Mouse (Mus musculus): ENCODE results near the gene Myh2. TPM values are rescaled to one million over a fixed set of nuclear protein-coding genes. Genes with fewer than 3 reads are reported as not detected.

Myh2 gene
- total and polyA plus RNA-seq, 3 experiments, result 0.05 TPM; not detected in 2

DNA sequence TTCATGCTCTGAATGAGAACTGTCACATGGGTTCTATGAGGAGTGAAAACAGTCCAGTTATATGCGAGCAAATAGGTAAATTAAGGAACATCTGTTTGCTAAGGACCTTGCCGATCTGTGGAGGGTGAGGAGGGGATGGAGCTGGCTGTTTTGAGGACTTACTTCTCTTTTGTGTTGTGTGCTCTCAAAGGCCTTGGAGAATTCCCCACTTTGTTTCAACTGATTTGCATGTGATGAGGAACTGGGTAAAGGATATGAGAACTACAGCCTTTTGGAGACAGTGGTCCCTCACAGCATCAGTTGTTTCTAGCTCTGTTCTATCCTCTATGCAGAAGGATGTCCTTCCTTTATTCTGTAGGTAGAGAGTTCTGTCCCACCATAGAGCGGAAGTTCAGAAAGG, 10.7 kb upstream of the Myh2 start:
- Histone ChIP-seq H3K9me3 (replicated peaks) (peaks cover 5% of the 10 kb centered on the region), H3K27me3 (ENCODE audit: insufficient read depth, low read length) (no peaks in the 10 kb centered on the region), H3K4me3 (ENCODE audit: low read depth, low read length) (no peak overlapping the region), H3K36me3 (replicated peaks) (no peaks in the 10 kb centered on the region), H3K4me1 (ENCODE audit: insufficient read depth, low read depth, low read length) (no peaks in the 10 kb centered on the region)
- no peak for TF ChIP-seq TAL1 (conservative IDR thresholded peaks at IDR 0.05; ENCODE audit: low read depth, low read length)
- TF ChIP-seq POLR2AphosphoS5 (IDR thresholded peaks at IDR 0.05; ENCODE audit: insufficient replicate concordance, low read depth, low read length), result no peak
- TF ChIP-seq GATA1 (IDR thresholded peaks at IDR 0.05; ENCODE audit: borderline replicate concordance, low read length), result no peak
- ATAC-seq (ENCODE audit: extremely low read depth, insufficient number of reproducible peaks, low FRiP score, poor library complexity, severe bottlenecking) (no peak), DNase-seq (ENCODE audit: low spot score) (no peak)

DNA sequence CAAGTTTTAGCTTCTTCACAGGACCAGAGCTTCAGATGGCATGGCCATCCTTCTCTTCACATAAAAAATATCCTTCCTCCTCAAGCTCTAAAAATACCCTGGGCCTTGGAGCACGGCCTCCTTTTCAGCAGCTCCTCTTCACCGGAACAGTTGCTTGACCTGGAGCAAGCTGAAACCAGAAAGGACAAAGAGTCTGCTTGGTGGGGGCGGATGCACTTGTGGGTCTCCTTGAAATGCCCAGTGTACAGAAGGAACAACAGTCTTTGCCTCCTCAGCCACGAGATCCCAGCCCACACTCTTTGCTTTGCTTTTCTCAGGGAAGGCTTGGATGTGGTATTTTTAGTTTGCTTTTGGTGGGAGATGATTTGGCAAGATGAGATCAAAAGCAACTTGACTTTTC, 7.1 kb upstream of the Myh2 start:
- ATAC-seq (ENCODE audit: extremely low read depth, insufficient number of reproducible peaks, low FRiP score, poor library complexity, severe bottlenecking) (no peak), DNase-seq (ENCODE audit: low spot score) (no peak)
- no peaks in the 10 kb centered on the region for H3K27me3 ChIP-seq (ENCODE audit: insufficient read depth, low read length)
- H3K9me3 ChIP-seq (replicated peaks), result peaks cover 8% of the 10 kb centered on the region
- no peak overlapping the region for H3K4me3 ChIP-seq (ENCODE audit: low read depth, low read length)
- no peak for TF ChIP-seq CTCF (IDR thresholded peaks at IDR 0.05; ENCODE audit: low read depth, low read length)
- TF ChIP-seq GATA2 (IDR thresholded peaks at IDR 0.05; ENCODE audit: borderline replicate concordance, low read depth, low read length), result no peak
- TF ChIP-seq POLR2AphosphoS5 (IDR thresholded peaks at IDR 0.05; ENCODE audit: insufficient replicate concordance, low read depth, low read length), result no peak
- no peak for TF ChIP-seq GATA1 (IDR thresholded peaks at IDR 0.05; ENCODE audit: borderline replicate concordance, low read length)
- TF ChIP-seq TAL1 (conservative IDR thresholded peaks at IDR 0.05; ENCODE audit: low read depth, low read length), result no peak
- no peaks in the 10 kb centered on the region for H3K36me3 ChIP-seq (replicated peaks)
- H3K4me1 ChIP-seq (ENCODE audit: insufficient read depth, low read depth, low read length), result no peaks in the 10 kb centered on the region

DNA sequence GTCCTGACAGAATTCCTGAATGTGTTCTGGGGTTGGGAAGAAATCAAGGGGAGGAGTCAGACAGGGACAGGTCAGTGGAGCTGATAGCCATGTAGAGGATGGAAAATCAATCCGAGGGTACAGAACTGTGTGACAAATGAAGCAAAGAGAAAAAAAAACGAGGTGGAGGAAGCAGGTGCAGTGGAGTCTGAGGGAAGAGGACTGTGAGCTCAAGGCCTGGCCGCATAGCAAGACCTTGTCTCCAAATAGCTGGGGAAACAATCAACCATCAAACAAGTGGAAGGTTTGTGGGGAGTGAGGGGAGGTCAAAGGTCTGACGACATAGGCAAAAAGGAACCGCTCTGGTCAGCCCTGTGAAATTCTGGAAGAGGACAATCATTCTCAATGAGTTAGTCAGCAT, 6.0 kb upstream of the Myh2 start:
- Histone ChIP-seq H3K36me3 (replicated peaks) (no peaks in the 10 kb centered on the region), H3K4me3 (ENCODE audit: low read depth, low read length) (no peak overlapping the region), H3K9me3 (replicated peaks) (peaks cover 12% of the 10 kb centered on the region), H3K4me1 (ENCODE audit: insufficient read depth, low read depth, low read length) (no peaks in the 10 kb centered on the region), H3K27me3 (ENCODE audit: insufficient read depth, low read length) (no peaks in the 10 kb centered on the region)
- ATAC-seq (ENCODE audit: extremely low read depth, insufficient number of reproducible peaks, low FRiP score, poor library complexity, severe bottlenecking) (no peak), DNase-seq (ENCODE audit: low spot score) (no peak)
- TF ChIP-seq GATA1 (IDR thresholded peaks at IDR 0.05; ENCODE audit: borderline replicate concordance, low read length) (no peak), POLR2AphosphoS5 (IDR thresholded peaks at IDR 0.05; ENCODE audit: insufficient replicate concordance, low read depth, low read length) (no peak), TAL1 (conservative IDR thresholded peaks at IDR 0.05; ENCODE audit: low read depth, low read length) (no peak), CTCF (IDR thresholded peaks at IDR 0.05; ENCODE audit: low read depth, low read length) (no peak), GATA2 (IDR thresholded peaks at IDR 0.05; ENCODE audit: borderline replicate concordance, low read depth, low read length) (no peak)

DNA sequence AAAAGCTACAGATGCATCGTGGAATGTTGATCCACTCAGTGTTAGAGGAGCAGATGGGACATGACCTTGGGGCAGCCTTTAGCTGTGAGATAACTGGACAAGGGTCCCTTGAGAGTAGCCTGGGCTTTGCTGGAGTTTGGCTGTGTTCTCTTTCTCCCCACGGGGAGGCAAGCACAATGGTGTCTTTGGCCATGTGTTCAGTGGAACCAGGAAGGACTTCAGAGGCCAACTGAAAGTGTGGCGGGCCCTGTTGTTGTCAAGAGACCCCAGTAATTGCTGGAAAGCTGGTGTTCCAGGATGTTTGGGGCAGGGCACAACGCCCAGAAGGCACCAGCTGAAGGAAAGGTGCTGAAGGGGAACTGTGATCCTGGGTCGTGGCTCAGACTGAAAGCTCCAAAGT, 1.5 kb upstream of the Myh2 start:
- H3K4me1 ChIP-seq (ENCODE audit: insufficient read depth, low read depth, low read length), result no peaks in the 10 kb centered on the region
- no peak for DNase-seq (ENCODE audit: low spot score)
- H3K36me3 ChIP-seq (replicated peaks), result no peaks in the 10 kb centered on the region
- H3K9me3 ChIP-seq (replicated peaks), result peaks cover 26% of the 10 kb centered on the region
- no peak overlapping the region for H3K4me3 ChIP-seq (ENCODE audit: low read depth, low read length)
- TF ChIP-seq GATA2 (IDR thresholded peaks at IDR 0.05; ENCODE audit: borderline replicate concordance, low read depth, low read length) (no peak), TAL1 (conservative IDR thresholded peaks at IDR 0.05; ENCODE audit: low read depth, low read length) (no peak), CTCF (IDR thresholded peaks at IDR 0.05; ENCODE audit: low read depth, low read length) (no peak), POLR2AphosphoS5 (IDR thresholded peaks at IDR 0.05; ENCODE audit: insufficient replicate concordance, low read depth, low read length) (no peak), GATA1 (IDR thresholded peaks at IDR 0.05; ENCODE audit: borderline replicate concordance, low read length) (no peak)
- no peaks in the 10 kb centered on the region for H3K27me3 ChIP-seq (ENCODE audit: insufficient read depth, low read length)
- ATAC-seq (ENCODE audit: extremely low read depth, insufficient number of reproducible peaks, low FRiP score, poor library complexity, severe bottlenecking), result no peak

DNA sequence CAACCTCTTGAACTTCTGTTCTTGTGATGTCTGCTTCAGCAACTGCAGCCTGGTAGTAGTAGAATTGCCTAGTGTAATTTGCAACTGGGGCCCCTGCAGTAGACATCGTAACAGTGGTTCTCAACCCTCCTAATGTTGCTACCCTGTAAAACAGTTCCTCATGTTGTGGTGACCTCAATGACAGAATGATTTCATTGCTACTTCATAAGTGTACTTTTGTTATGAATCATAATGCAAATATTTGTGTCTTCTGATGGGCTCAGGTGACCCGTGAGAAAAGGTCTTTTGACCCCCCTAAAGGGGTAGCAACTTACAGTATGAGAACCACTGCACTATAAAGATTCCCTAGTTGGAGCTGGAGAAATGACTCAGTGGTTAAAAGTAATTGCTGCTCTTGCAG, 1.6 kb downstream of the Myh2 start:
- Histone ChIP-seq H3K27me3 (ENCODE audit: insufficient read depth, low read length) (no peaks in the 10 kb centered on the region), H3K9me3 (replicated peaks) (peaks cover 26% of the 10 kb centered on the region), H3K36me3 (replicated peaks) (no peaks in the 10 kb centered on the region), H3K4me1 (ENCODE audit: insufficient read depth, low read depth, low read length) (no peaks in the 10 kb centered on the region), H3K4me3 (ENCODE audit: low read depth, low read length) (no peak overlapping the region)
- TF ChIP-seq GATA1 (IDR thresholded peaks at IDR 0.05; ENCODE audit: borderline replicate concordance, low read length) (no peak), TAL1 (conservative IDR thresholded peaks at IDR 0.05; ENCODE audit: low read depth, low read length) (no peak)
- DNase-seq (ENCODE audit: low spot score) (no peak), ATAC-seq (ENCODE audit: extremely low read depth, insufficient number of reproducible peaks, low FRiP score, poor library complexity, severe bottlenecking) (no peak)

DNA sequence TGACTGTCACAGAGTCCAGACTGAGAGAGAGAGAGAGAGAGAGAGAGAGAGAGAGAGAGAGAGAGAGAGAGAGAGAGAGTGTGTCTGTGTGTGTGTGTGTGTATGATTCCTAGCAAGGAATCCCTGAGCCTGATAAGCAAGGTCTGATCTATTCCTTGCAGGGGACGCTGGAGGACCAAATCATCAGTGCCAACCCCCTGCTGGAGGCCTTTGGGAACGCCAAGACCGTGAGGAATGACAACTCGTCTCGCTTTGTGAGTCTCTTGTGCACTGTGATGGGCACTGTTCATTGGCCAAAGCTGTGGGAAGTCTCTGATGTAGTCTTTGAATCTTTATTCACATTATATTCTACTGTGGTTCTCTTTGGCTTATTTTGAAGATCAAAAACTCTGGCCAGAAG, 5.5 kb downstream of the Myh2 start:
- no peaks in the 10 kb centered on the region for H3K27me3 ChIP-seq (ENCODE audit: insufficient read depth, low read length)
- peaks cover 29% of the 10 kb centered on the region for H3K9me3 ChIP-seq (replicated peaks)
- ATAC-seq (ENCODE audit: extremely low read depth, insufficient number of reproducible peaks, low FRiP score, poor library complexity, severe bottlenecking) (no peak), DNase-seq (ENCODE audit: low spot score) (no peak)
- no peaks in the 10 kb centered on the region for H3K4me1 ChIP-seq (ENCODE audit: insufficient read depth, low read depth, low read length)
- TF ChIP-seq POLR2AphosphoS5 (IDR thresholded peaks at IDR 0.05; ENCODE audit: insufficient replicate concordance, low read depth, low read length), result no peak
- no peak for TF ChIP-seq GATA1 (IDR thresholded peaks at IDR 0.05; ENCODE audit: borderline replicate concordance, low read length)
- no peak for TF ChIP-seq TAL1 (conservative IDR thresholded peaks at IDR 0.05; ENCODE audit: low read depth, low read length)
- TF ChIP-seq GATA2 (IDR thresholded peaks at IDR 0.05; ENCODE audit: borderline replicate concordance, low read depth, low read length), result no peak
- no peak for TF ChIP-seq CTCF (IDR thresholded peaks at IDR 0.05; ENCODE audit: low read depth, low read length)
- H3K36me3 ChIP-seq (replicated peaks), result no peaks in the 10 kb centered on the region
- no peak overlapping the region for H3K4me3 ChIP-seq (ENCODE audit: low read depth, low read length)

DNA sequence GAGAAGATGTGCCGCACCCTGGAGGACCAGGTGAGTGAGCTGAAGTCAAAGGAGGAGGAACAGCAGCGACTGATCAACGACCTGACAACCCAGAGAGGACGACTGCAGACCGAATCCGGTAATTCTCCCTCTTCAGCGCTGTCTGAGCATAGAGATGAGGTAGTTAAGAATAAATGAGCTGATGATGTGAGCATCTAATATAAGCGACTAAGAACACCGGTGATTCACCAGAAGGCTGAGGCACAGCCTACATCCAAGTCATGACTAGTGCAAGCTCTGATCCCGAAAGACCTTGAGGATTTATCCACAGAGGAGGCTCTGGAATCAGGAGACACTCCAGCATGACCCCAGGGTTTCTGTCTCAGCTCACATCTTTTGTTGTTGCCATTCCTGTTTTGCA, 19.5 kb downstream of the Myh2 start:
- no peak for DNase-seq (ENCODE audit: low spot score)
- no peaks in the 10 kb centered on the region for H3K4me1 ChIP-seq (ENCODE audit: insufficient read depth, low read depth, low read length)
- TF ChIP-seq GATA2 (IDR thresholded peaks at IDR 0.05; ENCODE audit: borderline replicate concordance, low read depth, low read length) (no peak), GATA1 (IDR thresholded peaks at IDR 0.05; ENCODE audit: borderline replicate concordance, low read length) (no peak), TAL1 (conservative IDR thresholded peaks at IDR 0.05; ENCODE audit: low read depth, low read length) (no peak), CTCF (IDR thresholded peaks at IDR 0.05; ENCODE audit: low read depth, low read length) (no peak), POLR2AphosphoS5 (IDR thresholded peaks at IDR 0.05; ENCODE audit: insufficient replicate concordance, low read depth, low read length) (no peak)
- peaks cover 38% of the 10 kb centered on the region for H3K9me3 ChIP-seq (replicated peaks)
- no peaks in the 10 kb centered on the region for H3K27me3 ChIP-seq (ENCODE audit: insufficient read depth, low read length)
- no peaks in the 10 kb centered on the region for H3K36me3 ChIP-seq (replicated peaks)
- ATAC-seq (ENCODE audit: extremely low read depth, insufficient number of reproducible peaks, low FRiP score, poor library complexity, severe bottlenecking), result no peak
- H3K4me3 ChIP-seq (ENCODE audit: low read depth, low read length), result no peak overlapping the region
